Comparison of ENCODE assay signal across 28 mouse cellular contexts in the genomic region with DNA sequence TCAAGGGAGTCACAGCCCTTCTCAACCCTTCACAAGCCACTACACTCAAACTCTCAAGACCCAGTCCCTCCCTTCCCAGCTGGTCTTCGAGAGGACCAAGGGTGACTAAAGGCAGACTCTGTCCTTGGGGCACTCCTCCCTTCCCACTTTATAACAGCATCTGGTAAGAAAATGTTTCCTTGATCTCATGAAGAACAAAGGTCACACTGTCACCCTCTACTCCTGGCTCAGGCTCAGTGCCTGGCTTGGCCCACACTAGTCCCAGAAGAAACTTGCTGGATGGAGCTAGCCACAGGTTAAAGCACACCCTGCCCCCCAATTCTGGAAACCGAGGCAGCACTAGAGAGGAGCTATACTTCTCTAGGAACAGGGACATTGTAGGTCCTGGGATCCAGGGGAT. TPM values are rescaled to one million over a fixed set of nuclear protein-coding genes. Genes with fewer than 3 reads are reported as not detected.
A peak's percentile ranks its signal among the peaks of the same experiment; 100 is the strongest.
DNase-seq lines count a peak whose midpoint lies in the region; ATAC-seq and TF ChIP-seq lines count a peak whose summit lies in the region.
"Had no signal": no experiment of that assay in that cellular context is flagged by ENCODE, and none has a peak within 500 bp of the region (broad histone marks: within the 10 kb centered on the region; RNA-seq: fewer than 3 reads in every experiment).

No protein-coding gene starts in this region.

- DNase-seq in gastrocnemius, adult 2 months, result no peak
- no peak for DNase-seq in gastrocnemius, postnatal 10 days
- peak; percentile 73 for DNase-seq in kidney, adult 9 months
- peak; percentile 37 for DNase-seq in kidney, postnatal 14 days
- no peak for DNase-seq in urinary bladder, postnatal 10 days (ENCODE audit: low spot score)
- DNase-seq in c-Kit-positive CD71-positive TER-119-positive erythroid progenitor cells, embryonic 14.5 days (ENCODE audit: low spot score), result no peak
- DNase-seq: adrenal gland, adult 8-10 months; cerebellum, adult 18-20 months; cerebellum, postnatal 10 days; lung, embryonic 14.5 days; lung, postnatal 14 days; retina, postnatal 1 day; right cerebral cortex, postnatal 14 days; thymus, adult 18-20 months; thymus, postnatal 25 days had no signal

- H3K4me3 ChIP-seq in gastrocnemius, adult 2 months, result no peak overlapping the region
- H3K4me3 ChIP-seq in kidney, embryonic 16.5 days (ENCODE audit: low read length), result no peak overlapping the region
- no peak overlapping the region for H3K4me3 ChIP-seq in intestine, embryonic 15.5 days (replicated peaks)
- H3K4me3 ChIP-seq: embryonic facial prominence, embryonic 13.5 days; heart, embryonic 10.5 days; heart, embryonic 15.5 days; layer of hippocampus, adult 2 months; left cerebral cortex, adult 2 months; limb, embryonic 13.5 days; midbrain, embryonic 13.5 days had no signal

- no peaks in the 10 kb centered on the region for H3K9me3 ChIP-seq in kidney, embryonic 16.5 days (ENCODE audit: low read length)
- no peaks in the 10 kb centered on the region for H3K9me3 ChIP-seq in intestine, embryonic 15.5 days
- H3K9me3 ChIP-seq: embryonic facial prominence, embryonic 13.5 days; G1E; heart, embryonic 10.5 days; heart, embryonic 15.5 days; limb, embryonic 13.5 days; midbrain, embryonic 13.5 days had no signal

- H3K36me3 ChIP-seq in kidney, embryonic 16.5 days (ENCODE audit: insufficient read depth, low read length), result peaks cover 10% of the 10 kb centered on the region; the same call in 1 of the 2 replicates
- no peaks in the 10 kb centered on the region for H3K36me3 ChIP-seq in intestine, embryonic 15.5 days
- H3K36me3 ChIP-seq: heart, embryonic 15.5 days had no signal

- no peak overlapping the region for H3K9ac ChIP-seq in kidney, embryonic 16.5 days (replicated peaks; ENCODE audit: low read length)
- no peak overlapping the region for H3K9ac ChIP-seq in intestine, embryonic 15.5 days
- H3K9ac ChIP-seq: embryonic facial prominence, embryonic 13.5 days; heart, embryonic 15.5 days; limb, embryonic 13.5 days; liver, embryonic 14.5 days; lung, embryonic 14.5 days; midbrain, embryonic 13.5 days had no signal

- peak overlapping the region; percentile 43 for H3K27ac ChIP-seq in gastrocnemius, adult 2 months
- no peak overlapping the region for H3K27ac ChIP-seq in kidney, embryonic 16.5 days (ENCODE audit: low read length)
- peak overlapping the region; percentile 39; the same call in 1 of the 2 replicates for H3K27ac ChIP-seq in intestine, embryonic 15.5 days
- H3K27ac ChIP-seq: embryonic facial prominence, embryonic 13.5 days; heart, embryonic 10.5 days; heart, embryonic 15.5 days; layer of hippocampus, adult 2 months; left cerebral cortex, adult 2 months; limb, embryonic 13.5 days; liver, embryonic 14.5 days; midbrain, embryonic 13.5 days had no signal

- WGBS in kidney, embryonic 16.5 days, result 57% methylated on average over 2 of the region's 2 CpGs
- 66% methylated on average over 2 of the region's 2 CpGs for WGBS in intestine, embryonic 15.5 days

- no peak for TF ChIP-seq CTCF in gastrocnemius, adult 2 months (IDR thresholded peaks at IDR 0.05)

- intact Hi-C loops in gastrocnemius, adult 2 months (cut with DNase I), result no loop called here

- H3K4me2 ChIP-seq in kidney, embryonic 16.5 days (replicated peaks; ENCODE audit: low read depth, low read length), result no peak overlapping the region
- H3K4me2 ChIP-seq in intestine, embryonic 15.5 days (replicated peaks), result peak overlapping the region; percentile 27
- H3K4me2 ChIP-seq: embryonic facial prominence, embryonic 13.5 days; heart, embryonic 15.5 days; limb, embryonic 13.5 days; lung, embryonic 14.5 days; midbrain, embryonic 13.5 days had no signal

- ATAC-seq in kidney, embryonic 16.5 days (ENCODE audit: low FRiP score, low TSS enrichment), result no peak
- ATAC-seq in intestine, embryonic 15.5 days, result peak; percentile 24
- ATAC-seq: forebrain, embryonic 16.5 days; hindbrain, embryonic 16.5 days; midbrain, embryonic 13.5 days had no signal

- peaks cover 75% of the 10 kb centered on the region for H3K4me1 ChIP-seq in kidney, embryonic 16.5 days (ENCODE audit: insufficient read depth, low read length)
- peaks cover 72% of the 10 kb centered on the region for H3K4me1 ChIP-seq in intestine, embryonic 15.5 days (replicated peaks)

- H3K27me3 ChIP-seq in kidney, embryonic 16.5 days (ENCODE audit: insufficient read depth, low read length), result no peaks in the 10 kb centered on the region
- no peaks in the 10 kb centered on the region for H3K27me3 ChIP-seq in intestine, embryonic 15.5 days (replicated peaks)
- H3K27me3 ChIP-seq: embryonic facial prominence, embryonic 13.5 days; heart, embryonic 15.5 days; limb, embryonic 13.5 days; midbrain, embryonic 13.5 days had no signal

RNA-seq across cellular contexts. Expression of a gene that starts 13.1 kb away (rescaled TPM):
- total RNA-seq in gastrocnemius, adult 2 months (2021), result 10 to 100 TPM; 16.4 to 18.0 TPM
- 10 to 100 TPM; 41.5 to 47.0 TPM for total RNA-seq in gastrocnemius, postnatal 10 days (2021)
- 48.9 and 65.3 TPM in 2 replicates for polyA plus RNA-seq in kidney, embryonic 16.5 days (2015; fragmentation: Nextera tagmentation; extraction: Ambion mirVana)
- 41.8 and 42.8 TPM in 2 replicates for polyA plus RNA-seq in intestine, embryonic 15.5 days (2015; fragmentation: Nextera tagmentation; extraction: Ambion mirVana)

Comparison
In these comparisons a context has a peak if more than half of its experiments do, and no peak if none do; other contexts are left out.
1. DNase-seq: peak in kidney, adult 9 months (single experiment) and kidney, postnatal 14 days (single experiment); none in gastrocnemius, adult 2 months (single experiment), gastrocnemius, postnatal 10 days (single experiment), urinary bladder, postnatal 10 days (single experiment) and c-Kit-positive CD71-positive TER-119-positive erythroid progenitor cells, embryonic 14.5 days (single experiment).